Mouse (Mus musculus) intestine, embryonic 15.5 days (tissue): ENCODE results near the gene Rhbdl3. TPM values are rescaled to one million over a fixed set of nuclear protein-coding genes. Genes with fewer than 3 reads are reported as not detected.

Experiments
- ATAC-seq: fragments of 200-750 bp; cut with Nextera tagmentation; 2 replicates; pipeline ENCODE4 v1.8.0; 2017; ENCODE audit warnings: moderate TSS enrichment, moderate library complexity
- H3K27ac ChIP-seq: fragments of 300-500 bp; sonication (generic); 2 replicates; pipeline ENCODE4 v1.5.1; 2015; ENCODE audit warnings: mild to moderate bottlenecking, inconsistent platforms
- H3K27me3 ChIP-seq: fragments of 300-500 bp; sonication (generic); replicated peaks from 2 replicates; pipeline ENCODE4 v1.6.1; 2015; ENCODE audit warnings: inconsistent platforms
- H3K36me3 ChIP-seq: fragments of 300-500 bp; sonication (generic); 2 replicates; pipeline ENCODE4 v1.6.1; 2015; ENCODE audit warnings: inconsistent platforms
- H3K4me1 ChIP-seq: fragments of 300-500 bp; sonication (generic); replicated peaks from 2 replicates; pipeline ENCODE4 v1.6.1; 2015; ENCODE audit warnings: inconsistent platforms
- H3K4me2 ChIP-seq: fragments of 300-500 bp; sonication (generic); replicated peaks from 2 replicates; pipeline ENCODE4 v1.6.1; 2015; ENCODE audit warnings: mild to moderate bottlenecking, inconsistent platforms
- H3K4me3 ChIP-seq: fragments of 300-500 bp; sonication (generic); replicated peaks from 2 replicates; pipeline ENCODE4 v1.5.1; 2015; ENCODE audit warnings: inconsistent platforms
- H3K9ac ChIP-seq: fragments of 300-500 bp; sonication (generic); 2 replicates; pipeline ENCODE4 v1.6.1; 2015; ENCODE audit warnings: inconsistent platforms
- H3K9me3 ChIP-seq: fragments of 300-500 bp; sonication (generic); 2 replicates; pipeline ENCODE4 v1.6.1; 2016; ENCODE audit warnings: inconsistent platforms
- WGBS: fragments of 180-500 bp; shearing (Covaris S2); methylation state at CpG from one replicate; pipeline ENCODE4 v1.1.7; 2015; 5-methylcytosine and 5-hydroxymethylcytosine counted together
- polyA plus RNA-seq: library from polyadenylated mRNA; unstranded; fragments of >200 nt; fragmentation: Nextera tagmentation; extraction: Ambion mirVana; gene quantifications from 2 replicates; pipeline ENCODE4 v1.2.1, GENCODE M21; 2015

Gene Rhbdl3
- polyA plus RNA-seq, 1 experiment from 2014 or later: 2.2 TPM

DNA sequence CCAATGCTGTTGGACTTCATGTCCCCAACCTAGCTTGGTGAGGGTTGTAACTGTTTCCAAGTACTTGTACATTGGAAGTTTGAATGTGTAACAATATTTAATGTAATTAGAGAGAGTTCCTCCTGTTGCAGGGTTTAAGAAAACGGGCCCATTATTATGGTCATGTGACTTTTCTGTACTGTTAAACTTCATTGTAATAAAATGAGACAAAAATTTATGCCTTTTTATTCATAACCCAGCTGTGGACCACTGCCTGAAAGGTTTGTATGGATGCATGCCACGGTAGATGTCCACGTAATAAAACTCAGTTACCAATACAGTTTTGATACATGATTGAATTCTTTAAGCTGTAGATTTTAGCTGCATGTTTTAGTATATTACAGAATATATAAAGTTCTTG lies 95.2 kb downstream of the Rhbdl3 start:
- Histone ChIP-seq H3K9me3 (no peaks in the 10 kb centered on the region), H3K27ac (no peak overlapping the region), H3K36me3 (peaks cover 27% of the 10 kb centered on the region; the same call in 1 of the 2 replicates), H3K27me3 (no peaks in the 10 kb centered on the region), H3K4me2 (no peak overlapping the region), H3K4me1 (no peaks in the 10 kb centered on the region), H3K9ac (no peak overlapping the region), H3K4me3 (no peak overlapping the region)
- 87% methylated on average over 3 of the region's 3 CpGs for WGBS
- ATAC-seq: no peak

GRCm38 (mm10) chr11:80396617-80397016 lies 95.9 kb downstream of the Rhbdl3 start:
- Histone ChIP-seq H3K27ac (no peak overlapping the region), H3K4me3 (no peak overlapping the region), H3K4me1 (no peaks in the 10 kb centered on the region), H3K4me2 (no peak overlapping the region), H3K27me3 (no peaks in the 10 kb centered on the region), H3K9ac (no peak overlapping the region), H3K36me3 (peaks cover 22% of the 10 kb centered on the region; the same call in 1 of the 2 replicates), H3K9me3 (no peaks in the 10 kb centered on the region)
- no peak for ATAC-seq
- WGBS: 90% methylated on average over 4 of the region's 4 CpGs

Other genes with a start within 250 kb of the Rhbdl3 start
- gene Crlf3, start 219.9 kb upstream of the Rhbdl3 start, polyA plus RNA-seq: 26.4 and 31.7 TPM in 2 replicates
- 7.3 and 8.9 TPM in 2 replicates for gene Atad5, start 211.5 kb upstream of the Rhbdl3 start, polyA plus RNA-seq
- gene Tefm, start 158.7 kb upstream of the Rhbdl3 start, polyA plus RNA-seq: 30.9 and 33.8 TPM in 2 replicates
- gene Adap2, start 146.8 kb upstream of the Rhbdl3 start, polyA plus RNA-seq: 3.6 and 4.2 TPM in 2 replicates
- 10.1 and 10.8 TPM in 2 replicates for gene Rnf135, start 117.1 kb upstream of the Rhbdl3 start, polyA plus RNA-seq
- gene Rhot1, start 91.9 kb upstream of the Rhbdl3 start, polyA plus RNA-seq: 43.2 and 46.6 TPM in 2 replicates
- gene 5730455P16Rik, start 77.1 kb downstream of the Rhbdl3 start, polyA plus RNA-seq: 15.7 and 18.4 TPM in 2 replicates
- gene Zfp207, start 82.4 kb downstream of the Rhbdl3 start, polyA plus RNA-seq: 177 and 197 TPM in 2 replicates
- 269 and 297 TPM in 2 replicates for gene Psmd11, start 127.7 kb downstream of the Rhbdl3 start, polyA plus RNA-seq
- 1.4 and 1.8 TPM in 2 replicates for gene Cdk5r1, start 176.1 kb downstream of the Rhbdl3 start, polyA plus RNA-seq